Mouse (Mus musculus): ENCODE data around the gene Col6a6.

DNA sequence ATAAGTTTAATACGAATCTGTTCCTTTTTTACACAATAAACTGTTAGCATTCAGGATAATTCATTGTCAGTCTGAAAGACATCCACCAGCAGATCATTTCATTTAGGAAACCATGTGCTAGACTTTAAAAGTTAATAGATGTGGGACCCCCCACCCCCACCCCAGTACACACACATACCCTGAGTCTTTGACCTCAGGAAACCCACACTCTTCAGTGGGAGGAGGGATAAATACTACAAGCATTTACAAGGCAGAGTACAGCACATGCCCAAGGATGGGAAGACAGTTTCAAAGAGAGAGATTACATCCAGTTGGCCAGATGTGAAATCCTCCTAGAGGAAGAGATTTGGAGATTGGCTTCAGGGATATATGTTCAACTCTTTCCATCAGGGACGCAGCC lies 87.5 kb downstream of the Col6a6 start:
- no peak for TF ChIP-seq CTCF (IDR thresholded peaks at IDR 0.05; ENCODE audit: borderline replicate concordance, extremely low read depth, insufficient read depth, insufficient read length)
- no peak for TF ChIP-seq POLR2A (IDR thresholded peaks at IDR 0.05; ENCODE audit: borderline replicate concordance, extremely low read depth, insufficient read depth, insufficient read length, poor library complexity, severe bottlenecking)

Measured in brain, embryonic 14.5 days (tissue).